Mouse (Mus musculus) MEL (cell line): ENCODE data around the gene Jmjd1c.

Experiments used
- CTCF ChIP-seq, 3 experiments: IDR thresholded peaks in 2 of 3; conservative IDR thresholded peaks in 1 of 3; 2 replicates each; pipeline ENCODE4 v1.5.1; 2011 to 2012; ENCODE audit warnings: low read length in 3 of 3, low read depth in 2 of 3, mild to moderate bottlenecking in 2 of 3, improper control_type of control experiment in 1 of 3, inconsistent platforms in 1 of 3, mixed read lengths in 1 of 3, moderate library complexity in 1 of 3; ENCODE audit not compliant: control insufficient read depth in 1 of 3, insufficient read depth in 1 of 3, poor library complexity in 1 of 3, severe bottlenecking in 1 of 3
- ELF1 ChIP-seq: IDR thresholded peaks from 2 replicates; pipeline ENCODE4 v1.6.1; 2014; ENCODE audit warnings: low read depth, mild to moderate bottlenecking, inconsistent platforms, low read length, improper control_type of control experiment, moderate library complexity
- GABPA ChIP-seq: IDR thresholded peaks from 2 replicates; pipeline ENCODE4 v1.6.1; 2012; ENCODE audit warnings: low read depth, mild to moderate bottlenecking, inconsistent platforms, low read length, improper control_type of control experiment, moderate library complexity
- GATA1 ChIP-seq: IDR thresholded peaks from 2 replicates; pipeline ENCODE4 v1.6.1; 2011; ENCODE audit warnings: low read depth, low read length, improper control_type of control experiment
- HCFC1 ChIP-seq: IDR thresholded peaks from 2 replicates; pipeline ENCODE4 v1.6.1; 2012; ENCODE audit warnings: low read depth, mild to moderate bottlenecking, inconsistent platforms, low read length, improper control_type of control experiment, moderate library complexity
- MYC ChIP-seq: IDR thresholded peaks from 2 replicates; pipeline ENCODE4 v1.6.1; 2011; ENCODE audit warnings: low read depth, mild to moderate bottlenecking, low read length, improper control_type of control experiment, moderate library complexity
- POLR2A ChIP-seq, 2 experiments: IDR thresholded peaks; 2 replicates each; pipeline ENCODE4 v1.6.1; 2011 to 2012; ENCODE audit warnings: low read length in 2 of 2, mild to moderate bottlenecking in 2 of 2, control low read depth in 1 of 2, improper control_type of control experiment in 1 of 2, low read depth in 1 of 2, moderate library complexity in 1 of 2; ENCODE audit not compliant: control insufficient read depth in 1 of 2, insufficient read depth in 1 of 2, poor library complexity in 1 of 2
- SIN3A ChIP-seq: IDR thresholded peaks from 2 replicates; pipeline ENCODE4 v1.6.1; 2012; ENCODE audit warnings: low read length, improper control_type of control experiment, inconsistent platforms
- TAL1 ChIP-seq: IDR thresholded peaks from 2 replicates; pipeline ENCODE4 v1.6.1; 2012; ENCODE audit warnings: mild to moderate bottlenecking, inconsistent platforms, low read length, moderate library complexity, mixed read lengths
- TBP ChIP-seq: IDR thresholded peaks from 2 replicates; pipeline ENCODE4 v1.8.0; 2011; ENCODE audit warnings: low read depth, low read length, improper control_type of control experiment
- USF1 ChIP-seq: IDR thresholded peaks from 2 replicates; pipeline ENCODE4 v1.6.1; 2014; ENCODE audit warnings: low read depth, mild to moderate bottlenecking, inconsistent platforms, low read length, improper control_type of control experiment, moderate library complexity
- ZKSCAN1 ChIP-seq: IDR thresholded peaks from 2 replicates; pipeline ENCODE4 v1.6.1; 2012; ENCODE audit warnings: low read depth, mild to moderate bottlenecking, inconsistent platforms, low read length, improper control_type of control experiment, moderate library complexity
- ZMIZ1 ChIP-seq: IDR thresholded peaks from 2 replicates; pipeline ENCODE4 v1.6.1; 2012; ENCODE audit warnings: low read depth, mild to moderate bottlenecking, inconsistent platforms, low read length, improper control_type of control experiment, moderate library complexity

- TF ChIP-seq TBP = no peak
- no peak for TF ChIP-seq USF1
- no peak for TF ChIP-seq GATA1
- no peak for TF ChIP-seq CTCF (IDR thresholded peaks at IDR 0.05 in 2 of 3, conservative IDR thresholded peaks at IDR 0.05 in 1 of 3; ENCODE audit: control insufficient read depth in 1 of 3, insufficient read depth in 1 of 3, low read depth in 2 of 3, low read length in 3 of 3, poor library complexity in 1 of 3, severe bottlenecking in 1 of 3)
- TF ChIP-seq ZKSCAN1 = no peak
- no peak for TF ChIP-seq HCFC1
- no peak for TF ChIP-seq POLR2A (IDR thresholded peaks at IDR 0.05; ENCODE audit: control insufficient read depth in 1 of 2, insufficient read depth in 1 of 2, low read depth in 1 of 2, low read length in 2 of 2, poor library complexity in 1 of 2)
- TF ChIP-seq ELF1 = no peak
- no peak for TF ChIP-seq GABPA
- TF ChIP-seq TAL1 = no peak
- no peak for TF ChIP-seq MYC
- TF ChIP-seq ZMIZ1 = no peak
- TF ChIP-seq SIN3A = no peak
These were observed 180.0 kb downstream of the Jmjd1c start for GRCm38 (mm10) chr10:67275916-67276315.
